Mouse (Mus musculus) ES-CJ7 (cell line): Measurements from ENCODE around the gene Plekhj1.

ENCODE experiments used
- DNase-seq: peaks from one replicate; pipeline ENCODE4 v3.0.0; 2011; ENCODE audit warnings: low read depth, low spot score

Gene Plekhj1

GRCm38 (mm10) chr10:80805925-80806324 lies 7.5 kb upstream of the Plekhj1 start:
- peak; percentile 63 for DNase-seq

- no peak for DNase-seq
Measured at GRCm38 (mm10) chr10:80805322-80805721, 6.9 kb upstream of the Plekhj1 start.

- no peak for DNase-seq
Measured at GRCm38 (mm10) chr10:80804916-80805315, 6.5 kb upstream of the Plekhj1 start, which contains the start of gene Amh. Gene Amh, plus strand, starts transcription at chr10:80805243.

- no peak for DNase-seq
Measured at GRCm38 (mm10) chr10:80804340-80804739, 5.9 kb upstream of the Plekhj1 start.

- no peak for DNase-seq
Measured at GRCm38 (mm10) chr10:80802996-80803395, 4.6 kb upstream of the Plekhj1 start.

GRCm38 (mm10) chr10:80802204-80802912 lies 3.9 kb upstream of the Plekhj1 start:
- DNase-seq, result no peak

GRCm38 (mm10) chr10:80799070-80799566 lies 692 bp upstream of the Plekhj1 start:
- no peak for DNase-seq

GRCm38 (mm10) chr10:80797186-80798149 lies 958 bp downstream of the Plekhj1 start:
- no peak for DNase-seq

GRCm38 (mm10) chr10:80796307-80796848 lies 2.0 kb downstream of the Plekhj1 start:
- no peak for DNase-seq

GRCm38 (mm10) chr10:80794750-80795149 lies 3.7 kb downstream of the Plekhj1 start:
- DNase-seq, result no peak

GRCm38 (mm10) chr10:80793803-80794202 lies 4.6 kb downstream of the Plekhj1 start:
- no peak for DNase-seq

- DNase-seq, result no peak
Measured at GRCm38 (mm10) chr10:80793033-80793784, 5.2 kb downstream of the Plekhj1 start.

- no peak for DNase-seq
Measured at GRCm38 (mm10) chr10:80792175-80793032, 6.0 kb downstream of the Plekhj1 start.

- peak; percentile 43 for DNase-seq
Measured at GRCm38 (mm10) chr10:80791476-80792174, 6.8 kb downstream of the Plekhj1 start.

GRCm38 (mm10) chr10:80790761-80791404 lies 7.5 kb downstream of the Plekhj1 start:
- no peak for DNase-seq

- DNase-seq, result no peak
Measured at GRCm38 (mm10) chr10:80787517-80787916, 10.9 kb downstream of the Plekhj1 start.

- no peak for DNase-seq
Measured at GRCm38 (mm10) chr10:80785963-80786362, 12.5 kb downstream of the Plekhj1 start.

- DNase-seq, result no peak
Measured at GRCm38 (mm10) chr10:80784871-80785270, 13.6 kb downstream of the Plekhj1 start.

GRCm38 (mm10) chr10:80784302-80784701 lies 14.1 kb downstream of the Plekhj1 start:
- no peak for DNase-seq
